Mouse (Mus musculus): ENCODE data around the gene Blcap.

Gene Blcap

DNA sequence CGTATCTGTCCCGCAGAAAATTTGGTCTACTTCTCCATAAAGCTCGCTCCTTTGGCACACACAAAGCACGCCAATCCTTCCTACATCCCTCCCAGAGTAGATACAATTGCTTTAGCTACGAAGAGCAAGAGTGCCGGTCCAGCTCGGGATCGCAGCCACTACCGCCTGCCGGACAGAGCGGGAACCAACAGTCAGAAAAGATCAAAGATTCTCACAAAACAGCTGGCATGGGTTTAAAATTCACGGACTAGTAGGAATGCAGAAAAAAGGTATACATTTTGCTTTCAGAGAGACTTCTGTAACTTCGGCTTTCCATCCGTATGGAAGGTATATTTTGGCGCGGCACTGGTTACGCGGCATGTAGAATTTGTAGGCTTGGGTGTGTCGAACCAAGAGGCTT lies 11.6 kb downstream of the Blcap start:
- no peak for DNase-seq

DNA sequence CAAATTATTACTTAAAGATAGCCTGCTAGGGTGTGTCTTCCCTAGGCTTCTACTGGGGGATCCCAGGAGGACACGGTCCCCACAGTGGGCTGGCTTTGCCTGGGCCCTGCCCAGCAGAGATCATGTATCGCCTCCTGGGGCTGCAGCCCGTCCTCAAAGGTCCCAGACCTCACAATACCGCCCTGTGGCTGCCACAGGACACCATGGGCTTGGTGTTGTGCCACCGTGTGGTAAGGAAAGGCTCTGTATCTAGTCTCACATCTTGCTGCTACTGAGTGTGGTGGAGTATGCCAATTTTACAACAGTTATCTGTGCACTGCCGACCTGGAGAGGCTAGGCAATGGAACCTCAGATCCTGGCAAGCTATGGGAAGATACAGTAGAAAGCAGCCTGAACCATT lies 12.6 kb downstream of the Blcap start:
- no peak for DNase-seq

DNA sequence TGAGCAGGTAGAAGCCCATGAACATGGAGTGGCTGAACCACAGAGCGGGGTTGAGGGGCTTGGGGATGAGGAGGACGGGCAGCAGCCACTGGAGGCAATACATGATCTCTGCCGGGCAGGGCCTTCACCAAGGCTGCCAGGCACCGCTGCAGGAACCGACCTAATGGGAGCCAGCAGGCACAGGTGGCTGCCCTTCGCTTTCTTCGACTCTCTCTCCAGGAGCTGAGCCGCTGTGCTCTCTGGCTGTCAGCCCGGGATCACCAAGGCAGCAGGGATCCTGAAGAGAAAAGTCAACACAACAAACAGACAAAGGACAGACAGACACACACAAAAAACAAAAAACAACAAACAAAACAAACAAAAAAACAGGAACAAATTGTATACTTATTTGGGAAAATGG lies 13.0 kb downstream of the Blcap start:
- no peak for DNase-seq

DNA sequence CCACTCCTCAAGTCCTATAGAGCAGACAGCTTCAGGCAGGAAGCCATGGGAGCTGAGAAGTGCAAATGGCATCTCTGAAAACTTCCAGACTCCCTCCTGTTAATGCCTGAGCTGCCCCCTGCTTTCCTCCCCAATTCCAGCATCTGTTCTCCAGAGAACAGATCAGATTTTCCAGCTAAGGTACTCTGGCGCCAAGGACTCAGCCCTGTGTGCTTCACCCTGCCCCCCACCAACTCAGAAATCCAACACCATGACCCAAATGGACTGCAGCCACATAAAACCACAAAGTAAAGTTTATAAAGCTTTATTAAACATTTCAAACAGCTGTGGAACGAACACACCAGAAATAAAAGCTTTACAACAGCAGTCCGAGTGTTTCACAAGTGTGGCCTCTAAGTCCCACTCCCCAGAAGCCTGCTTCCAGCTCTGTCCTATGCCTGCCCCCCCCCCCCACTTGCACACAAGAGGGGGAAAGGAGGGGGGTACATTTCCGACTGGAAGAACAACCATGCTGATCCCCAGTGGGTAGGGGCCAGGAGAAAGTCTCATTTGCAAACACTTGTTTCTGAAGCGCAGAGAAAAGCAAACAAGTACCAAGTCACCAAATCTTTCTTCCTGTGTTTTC lies 14.9 kb downstream of the Blcap start:
- no peak for DNase-seq

DNA sequence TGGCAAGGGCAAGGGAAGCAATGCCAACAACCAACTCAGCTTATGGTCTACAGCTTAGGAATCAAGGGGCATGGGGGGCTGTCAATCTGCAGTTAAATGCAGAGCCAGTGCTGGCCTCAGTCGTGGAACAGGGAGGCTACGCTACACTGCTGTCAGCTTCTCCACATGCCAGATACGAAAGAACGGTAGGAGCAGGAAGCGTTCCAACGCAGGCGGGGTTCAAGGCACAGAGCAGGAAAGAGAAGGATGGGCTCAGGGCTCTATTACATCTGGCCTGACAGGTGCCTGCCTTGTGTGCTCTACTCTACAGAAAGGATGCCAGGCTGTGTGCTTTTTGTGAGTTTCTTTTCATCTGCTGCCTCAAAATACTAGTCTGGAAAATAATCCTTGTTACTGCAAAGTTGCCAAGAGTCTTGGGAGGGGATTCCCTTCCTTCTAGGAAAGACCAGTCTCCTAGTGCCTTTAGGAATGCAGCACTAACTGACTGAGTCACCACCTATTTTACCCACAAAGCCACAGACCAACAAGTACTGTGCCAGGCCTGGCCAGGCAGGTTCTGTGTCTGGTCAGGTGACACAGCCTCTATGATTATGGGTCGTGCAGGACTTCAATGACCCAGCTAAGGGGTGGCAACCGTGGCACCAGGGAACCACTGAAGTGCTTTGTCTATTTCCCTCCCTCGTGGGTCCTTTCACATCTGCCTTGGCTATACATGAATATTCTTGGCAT lies 18.8 kb downstream of the Blcap start:
- peak; percentile 30 to 63 for DNase-seq

DNA sequence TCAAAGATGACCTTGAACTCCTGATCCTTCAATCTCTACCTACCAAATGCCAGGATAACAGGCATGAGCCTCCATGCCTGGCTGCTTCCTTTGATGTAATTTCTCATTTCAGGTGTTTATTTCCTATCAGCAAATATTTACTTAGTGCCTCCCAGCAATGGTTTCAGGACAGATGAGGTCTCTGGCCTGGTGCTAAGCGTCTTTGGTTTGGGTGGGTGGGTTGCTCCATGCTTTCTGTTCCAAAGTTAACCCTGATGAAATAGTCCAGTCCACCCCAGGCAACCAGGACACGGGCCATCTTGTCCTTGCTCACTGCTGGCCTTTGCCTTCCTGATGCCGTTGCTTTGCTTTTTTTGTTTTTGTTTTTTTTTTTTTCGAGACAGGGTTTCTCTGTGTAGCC lies 20.8 kb downstream of the Blcap start:
- DNase-seq: no peak

DNA sequence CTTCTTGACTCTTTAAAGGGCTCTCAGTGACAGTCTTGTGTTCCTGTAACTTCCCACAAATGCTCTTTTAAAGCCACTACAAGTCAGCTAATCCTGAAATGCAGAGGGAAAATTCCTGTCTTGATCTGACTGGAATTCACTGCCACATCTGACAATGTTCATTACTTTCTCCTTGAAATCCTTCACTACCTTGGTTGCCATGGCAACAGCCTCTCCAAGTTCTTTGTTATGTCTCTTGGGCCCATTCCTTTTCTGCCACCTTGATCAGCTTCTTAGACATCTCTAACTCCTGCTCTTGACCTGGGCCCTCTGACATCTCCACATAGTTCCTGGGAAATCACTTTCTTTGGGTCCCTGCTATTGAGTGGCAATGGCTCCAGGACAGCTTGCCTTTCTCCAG lies 24.4 kb downstream of the Blcap start:
- DNase-seq: no peak

DNA sequence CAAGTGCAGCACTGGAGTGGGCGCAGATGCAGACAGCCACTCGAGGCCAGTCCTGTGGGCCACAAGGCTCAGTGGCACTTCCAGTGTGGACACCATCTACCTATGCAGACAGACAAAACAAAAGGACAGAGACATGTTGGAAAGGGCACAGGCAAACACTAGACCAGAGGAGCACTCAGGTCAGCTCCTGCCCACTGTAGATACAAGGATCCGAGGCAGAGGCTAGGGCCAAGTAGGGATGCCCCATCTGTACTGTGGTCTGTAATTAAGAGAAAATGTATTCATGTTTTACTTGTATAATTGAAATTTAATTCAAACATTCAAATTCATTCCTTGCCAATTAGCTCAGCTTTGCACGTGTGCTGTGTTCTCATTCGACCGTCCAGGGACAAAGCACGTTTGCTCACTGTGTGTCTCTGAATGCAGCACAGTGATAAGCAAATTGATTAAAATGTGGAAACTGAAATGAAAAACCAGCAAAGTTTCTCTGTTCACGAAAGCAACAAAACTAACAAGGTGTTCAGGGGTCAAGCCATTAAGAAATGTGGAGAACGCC lies 26.7 kb downstream of the Blcap start:
- DNase-seq: no peak

DNA sequence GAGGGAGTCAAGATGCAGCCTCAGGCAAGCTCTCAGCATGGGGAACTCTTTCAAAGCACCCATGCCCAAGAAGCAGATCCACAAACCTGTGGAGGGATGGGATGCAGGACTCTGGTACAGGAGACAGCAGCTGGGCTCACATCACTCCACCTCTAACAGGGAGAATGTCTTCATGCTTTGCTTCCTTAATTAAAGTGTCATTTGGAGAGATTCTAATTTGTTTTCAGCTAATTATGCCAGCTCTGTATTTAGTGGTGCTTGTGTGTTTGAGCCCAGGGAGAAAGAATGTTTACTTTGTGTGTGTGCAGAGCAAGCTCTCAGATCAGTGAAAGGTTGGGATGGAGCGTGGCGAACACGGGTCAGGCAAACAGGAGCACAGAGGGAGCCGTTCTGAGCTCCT lies 28.7 kb downstream of the Blcap start:
- DNase-seq: no peak

DNA sequence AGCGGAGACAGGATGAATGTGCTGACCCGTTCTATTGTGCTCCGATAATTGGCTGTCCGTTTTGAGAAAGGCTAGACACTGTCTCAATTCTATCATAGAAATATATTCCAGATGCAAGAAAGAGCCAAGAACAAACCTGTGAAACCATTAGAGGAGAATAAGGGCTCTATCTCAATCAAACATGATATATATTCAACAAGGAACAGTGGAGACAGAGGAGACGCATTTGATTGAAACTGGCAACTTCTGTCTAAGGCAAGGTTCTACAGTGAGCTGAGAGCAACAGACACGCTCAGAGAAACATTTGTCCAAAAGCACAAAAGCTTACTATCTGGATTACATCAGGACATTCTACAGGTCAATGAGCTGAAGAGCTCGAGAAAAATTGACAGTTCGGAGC lies 29.4 kb downstream of the Blcap start:
- DNase-seq: no peak

DNA sequence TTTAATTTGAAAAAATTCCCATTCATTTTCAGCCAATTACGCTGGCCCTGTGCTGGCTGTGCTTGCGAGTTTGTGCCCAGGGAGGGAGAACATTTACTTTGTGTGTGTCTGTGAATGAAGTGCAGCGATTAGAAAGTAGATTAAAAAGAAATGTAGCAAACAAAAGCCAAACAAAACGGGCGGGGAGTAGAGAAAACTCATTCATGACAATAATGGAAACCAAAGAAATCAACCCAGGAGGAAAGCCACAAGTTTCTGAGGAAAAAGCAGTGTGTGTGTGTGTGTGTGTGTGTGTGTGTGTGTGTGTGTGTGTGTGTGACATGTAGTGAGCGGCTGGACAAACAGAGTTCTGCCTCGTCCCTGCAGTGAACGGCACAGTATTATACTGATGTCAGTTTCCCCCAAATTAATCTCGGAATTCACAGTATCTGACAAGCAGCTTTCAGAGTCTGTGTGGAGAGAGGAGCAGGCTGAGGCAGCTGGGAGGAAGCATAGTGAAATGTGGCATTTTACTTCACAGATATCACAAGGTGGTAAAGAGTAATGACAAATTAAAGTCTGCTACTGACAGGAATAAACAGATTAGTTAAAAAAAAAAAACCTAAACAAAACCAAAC lies 30.0 kb downstream of the Blcap start:
- DNase-seq: no peak

DNA sequence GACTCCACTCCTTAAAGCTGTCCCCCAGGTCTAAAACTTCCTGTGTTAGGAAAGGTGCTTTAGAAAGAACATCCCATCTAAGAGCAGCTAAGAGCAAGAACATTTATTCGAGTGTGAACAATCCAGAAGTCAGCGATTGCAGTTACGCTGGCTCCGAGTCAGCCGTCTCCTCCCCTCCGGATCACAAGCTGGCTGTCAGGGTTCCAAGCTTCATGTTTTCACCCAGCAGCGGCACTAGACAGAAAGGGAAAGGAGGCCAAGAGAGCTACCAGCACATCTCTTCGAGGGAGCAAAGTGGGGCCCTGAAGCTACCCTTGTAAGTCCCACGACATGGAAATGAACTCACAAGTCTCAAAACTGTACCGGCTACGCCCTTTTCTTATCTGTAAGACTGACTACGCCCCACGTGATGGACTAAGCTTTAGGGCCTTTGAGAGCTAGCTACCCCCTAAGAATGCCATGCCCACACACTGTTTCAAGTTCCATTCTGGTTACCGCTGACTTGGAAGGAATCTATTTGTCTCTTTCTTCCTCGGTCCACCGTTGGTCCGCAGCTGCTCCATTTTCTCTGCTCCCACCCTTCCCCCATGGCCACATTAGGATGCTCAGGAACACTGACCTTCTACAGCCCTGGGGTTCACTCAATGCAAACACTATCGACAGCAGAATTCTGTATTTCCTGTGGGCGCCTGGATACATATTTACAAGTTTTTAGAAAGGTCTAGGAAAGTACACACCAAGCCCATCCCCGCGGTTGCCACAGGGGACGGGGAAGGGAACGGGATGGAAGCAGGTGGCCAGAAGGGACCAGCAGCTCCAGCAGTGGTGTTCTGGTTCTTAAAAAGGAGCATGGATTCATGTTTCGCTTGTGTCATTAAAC lies 30.8 kb downstream of the Blcap start:
- peak in 1 of 2 experiments; percentile 11 for DNase-seq

DNA sequence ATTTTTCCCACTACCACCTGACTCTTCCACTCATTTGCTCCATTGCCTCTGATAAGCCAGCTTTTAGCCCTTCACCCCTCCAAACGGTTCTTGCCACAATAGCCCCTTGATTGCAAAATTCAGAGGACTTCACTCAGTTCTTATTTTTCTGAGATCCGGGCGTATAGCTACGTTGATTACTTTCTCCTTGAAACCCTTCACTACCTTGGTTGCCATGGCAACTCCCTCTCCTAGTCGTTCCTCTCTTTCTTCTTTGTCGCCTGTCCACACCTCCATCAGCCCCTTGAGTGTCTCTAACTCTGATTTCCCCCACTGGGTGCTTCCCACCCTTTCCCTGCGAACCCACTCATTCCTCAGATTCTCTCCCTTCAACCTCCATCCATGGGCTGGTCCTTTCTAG lies 34.0 kb downstream of the Blcap start:
- DNase-seq: no peak

DNA sequence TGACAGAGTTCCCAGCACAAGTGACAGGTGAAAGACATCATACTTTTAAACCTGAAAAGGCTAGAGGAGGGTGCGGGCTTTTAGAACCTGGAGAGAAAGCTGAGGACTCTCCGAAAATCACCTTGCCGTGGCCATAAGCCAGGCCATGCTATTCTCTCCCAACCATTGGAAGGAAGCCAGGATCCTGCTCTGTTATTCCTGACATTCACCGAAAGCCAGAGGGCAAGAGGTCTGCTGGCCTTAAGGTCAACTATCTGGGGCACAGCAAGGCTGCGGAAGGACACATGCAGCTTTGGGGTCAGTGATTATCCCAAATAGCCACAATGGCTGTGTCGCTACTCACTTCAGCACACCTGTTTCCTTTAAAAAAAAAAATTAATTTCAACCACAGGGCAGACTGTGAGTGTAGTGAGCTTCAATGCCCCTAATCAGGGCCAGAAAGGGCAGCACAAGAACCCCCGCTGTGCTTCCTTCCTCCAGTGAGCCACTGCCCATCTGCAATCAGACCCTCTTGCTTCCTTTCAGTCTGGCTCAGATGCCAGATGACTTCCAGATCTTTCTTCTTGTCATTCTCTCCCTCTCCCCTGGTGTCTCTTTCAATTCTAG lies 34.5 kb downstream of the Blcap start:
- DNase-seq: no peak

DNA sequence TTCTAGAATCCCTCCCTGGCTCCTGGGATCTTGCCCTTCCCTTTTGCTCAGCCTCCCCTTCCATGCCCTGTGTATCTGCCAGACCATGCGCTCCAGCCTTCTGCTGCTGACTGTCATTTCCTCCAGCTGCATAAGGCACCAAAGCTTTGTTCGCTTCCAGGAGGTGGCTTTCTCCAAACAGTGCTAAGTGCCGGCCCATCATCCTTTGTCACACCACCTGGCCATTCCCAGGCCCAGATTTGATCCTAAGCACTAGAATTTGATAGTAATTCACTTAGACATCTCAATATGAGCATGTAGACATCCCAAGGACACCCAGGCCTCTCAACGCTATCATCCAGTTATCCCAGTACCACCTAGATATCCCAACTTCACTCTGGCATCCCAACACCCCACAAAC lies 36.9 kb downstream of the Blcap start:
- DNase-seq: no peak

DNA sequence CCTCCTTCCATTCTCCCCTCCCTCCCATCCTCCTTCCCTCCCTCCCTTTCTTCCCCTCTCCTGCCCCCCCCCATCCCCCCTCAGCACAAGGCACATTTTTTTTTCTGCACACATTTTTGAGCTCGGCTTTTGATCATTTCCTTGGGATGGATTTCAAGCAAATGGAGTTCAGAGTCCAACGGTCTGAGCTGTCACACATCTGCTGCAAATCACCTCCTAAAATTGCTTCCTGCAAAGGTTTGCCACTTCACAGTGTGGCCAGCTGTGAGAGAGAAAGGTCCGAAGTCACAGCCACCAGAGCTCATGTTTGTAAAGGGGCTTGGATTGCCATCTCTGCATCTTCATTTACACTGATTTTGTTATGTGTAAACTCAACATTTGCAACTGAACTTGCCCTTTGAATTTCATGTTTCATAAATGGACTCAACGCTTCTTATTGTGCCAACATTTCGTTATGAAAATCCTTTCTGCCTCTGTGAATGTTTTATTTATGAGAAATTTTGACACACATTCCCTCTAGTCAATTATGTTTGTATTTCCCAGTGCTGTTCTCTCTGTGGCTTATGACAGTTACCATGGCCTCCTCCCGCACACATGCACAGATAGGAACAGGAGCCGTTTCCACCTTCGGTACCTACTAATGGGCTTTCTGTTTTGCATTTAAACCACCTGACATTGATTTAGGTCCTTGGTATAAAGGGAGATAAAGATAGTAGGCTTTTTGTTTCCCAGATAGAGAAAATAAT lies 39.2 kb downstream of the Blcap start:
- no peak for DNase-seq

DNA sequence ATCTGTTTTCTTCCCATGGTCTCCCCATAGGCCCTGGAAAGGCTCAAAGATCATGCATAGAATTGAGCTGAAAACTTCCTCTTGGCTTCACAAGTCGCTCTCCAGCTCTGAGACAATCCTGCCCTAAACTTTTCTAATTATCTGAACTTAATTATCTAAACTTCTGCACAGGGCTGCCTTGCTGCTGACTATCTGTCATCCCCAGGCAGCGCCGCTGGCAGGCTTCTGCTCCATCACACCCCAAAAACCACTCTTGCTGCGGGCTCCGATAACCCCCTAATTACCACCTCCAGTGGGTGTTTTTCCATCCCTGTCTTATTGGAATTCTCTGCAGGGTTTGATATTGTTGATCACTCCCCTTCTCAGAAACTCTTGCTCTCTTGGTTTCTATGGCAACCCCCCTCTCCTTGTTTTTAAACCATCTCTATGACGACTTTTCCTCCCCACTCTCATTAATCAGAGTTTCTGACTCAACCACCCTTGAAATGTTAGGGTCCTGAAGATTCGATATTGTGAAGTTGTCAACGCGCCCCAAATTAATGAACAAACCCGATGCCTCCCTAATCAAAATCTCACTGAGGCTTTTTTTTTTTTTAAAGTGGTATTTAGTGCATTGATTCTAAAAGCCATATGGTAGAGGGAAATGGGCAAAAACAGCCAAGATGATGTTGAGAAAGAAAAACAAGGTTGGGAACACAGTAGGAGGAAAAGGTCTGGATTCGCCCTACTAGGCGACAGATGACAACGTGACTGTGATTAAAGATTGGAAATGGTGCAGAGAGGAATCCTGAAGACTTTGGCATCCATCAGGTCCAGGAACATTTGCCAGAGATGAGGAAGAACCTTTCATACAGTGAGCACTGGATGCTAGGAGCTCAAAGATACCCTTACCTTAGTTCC lies 40.8 kb downstream of the Blcap start:
- DNase-seq: no peak

DNA sequence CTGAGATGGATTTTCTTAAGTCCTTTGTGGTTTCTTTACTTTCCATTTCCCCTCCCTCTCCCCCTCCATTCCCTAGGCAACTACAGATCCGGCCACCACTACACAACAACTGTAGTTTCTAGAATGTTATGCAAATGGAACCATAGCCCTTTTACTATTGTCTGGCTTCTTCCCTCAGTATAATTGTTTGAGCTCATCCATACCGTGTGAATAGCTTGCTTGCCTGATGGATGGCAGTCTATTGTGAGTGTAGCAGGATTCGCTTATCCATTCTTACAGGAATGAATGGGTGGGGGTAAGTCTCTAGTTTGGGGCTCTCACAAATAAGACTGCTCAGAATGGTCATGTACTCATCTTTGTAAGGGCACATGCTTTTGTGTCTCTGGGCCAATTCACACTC lies 48.5 kb downstream of the Blcap start:
- no peak for DNase-seq

DNA sequence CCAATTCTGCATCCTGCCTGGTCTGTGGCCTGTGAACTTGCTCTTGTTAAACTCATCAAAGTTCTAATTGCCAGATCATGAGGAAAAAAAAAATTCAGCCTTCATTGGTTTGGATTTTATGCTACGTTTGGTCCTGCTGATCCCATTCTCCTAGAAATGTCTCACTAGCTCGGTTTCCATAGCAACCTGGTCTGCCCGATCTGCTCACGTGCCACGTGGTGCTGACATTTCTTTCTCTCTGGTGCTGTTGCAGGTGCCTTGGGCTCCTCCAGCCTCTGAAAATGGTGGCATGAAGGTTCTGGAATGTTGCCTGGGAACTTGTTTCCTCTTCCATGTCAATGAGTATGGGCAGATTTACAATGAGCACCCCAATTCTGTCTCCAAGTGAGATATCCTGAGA lies 50.6 kb downstream of the Blcap start:
- no peak for DNase-seq

DNA sequence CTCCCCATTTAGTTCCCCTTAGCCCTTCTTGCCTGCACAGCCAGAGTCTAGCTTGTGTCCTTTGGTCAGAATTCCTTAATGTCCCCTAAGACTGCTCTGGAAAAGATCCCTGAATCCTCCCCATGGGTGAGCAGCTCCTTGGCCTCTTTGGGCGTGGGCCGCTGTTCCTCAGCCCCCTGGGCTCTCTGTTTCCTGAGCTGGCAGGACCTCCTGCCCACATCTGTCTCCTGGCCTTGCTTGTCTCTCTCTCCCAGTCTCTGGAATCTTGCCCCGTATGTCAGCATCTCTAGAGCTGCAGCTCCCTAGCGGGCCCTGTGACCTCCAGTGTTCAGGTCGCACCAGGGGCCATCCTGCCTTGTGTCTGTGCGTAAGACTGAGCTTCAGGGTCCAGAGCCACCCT lies 51.6 kb downstream of the Blcap start:
- no peak for DNase-seq

DNA sequence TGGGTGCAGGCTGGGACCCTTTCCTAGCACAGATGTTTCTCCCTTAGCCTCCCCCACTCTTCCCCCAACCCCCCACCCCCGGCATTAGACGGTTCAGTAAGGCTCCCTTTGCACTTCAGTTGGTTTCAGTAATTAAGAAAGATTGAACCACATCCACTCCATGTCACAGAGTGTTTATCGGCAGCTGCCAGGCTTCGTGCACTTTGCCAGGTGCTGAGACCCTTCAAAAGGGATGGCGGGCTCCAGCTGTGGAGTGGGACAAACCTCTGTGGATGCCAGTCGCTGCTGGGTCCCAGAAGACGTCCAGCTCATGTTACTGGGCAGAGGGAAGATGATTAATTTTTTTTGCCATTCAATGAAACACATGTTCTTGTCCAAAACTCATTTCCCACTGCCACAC lies 52.6 kb downstream of the Blcap start:
- DNase-seq: no peak

Measured in kidney, postnatal 25 days (tissue).